Mouse (Mus musculus): Measurements from ENCODE around the gene Gm10300.

GRCm38 (mm10) chr4:132075796-132076195 lies 1.3 kb downstream of the Gm10300 start:
- TF ChIP-seq GATA1 (IDR thresholded peaks at IDR 0.05; ENCODE audit: borderline replicate concordance, low read length), result no peak
- no peak for TF ChIP-seq FLI1 (IDR thresholded peaks at IDR 0.05; ENCODE audit: low read length)
